Mouse (Mus musculus) macrophage (primary cell): ENCODE measurements at regions not wholly inside any gene's neighbourhood (a gene's known extent, or its start where the extent isn't known, plus 50 kb on each side); places are given as distances from the start of the nearest gene placed in this dataset.

Source experiments
- H3K27ac ChIP-seq: fragments of 350-480 bp; formaldehyde crosslinking; 2 replicates; pipeline ENCODE4 v1.9.0; 2021
- H3K36me3 ChIP-seq: fragments of 350-480 bp; formaldehyde crosslinking; 2 replicates; pipeline ENCODE4 v1.9.0; 2021; ENCODE audit errors: inconsistent target
- H3K4me3 ChIP-seq: fragments of 350-480 bp; formaldehyde crosslinking; 2 replicates; pipeline ENCODE4 v1.9.0; 2021; ENCODE audit errors: inconsistent target
- H3K79me2 ChIP-seq: fragments of 350-480 bp; formaldehyde crosslinking; 2 replicates; pipeline ENCODE4 v1.9.0; 2021; ENCODE audit errors: inconsistent target
- WGBS: methylation state at CpG from one replicate; pipeline ENCODE4 v1.1.7; 2026; ENCODE audit warnings: inconsistent platforms; ENCODE audit not compliant: missing documents; 5-methylcytosine and 5-hydroxymethylcytosine counted together

GRCm38 (mm10) chr7:83077919-83078265, 210.8 kb downstream of the Mex3b start:
- H3K27ac ChIP-seq, result no peak overlapping the region
- 84% methylated on average over 4 of the region's 4 CpGs for WGBS
- H3K79me2 ChIP-seq, result no peaks in the 10 kb centered on the region
- no peak overlapping the region for H3K4me3 ChIP-seq
- no peaks in the 10 kb centered on the region for H3K36me3 ChIP-seq

GRCm38 (mm10) chr7:83078695-83079094, 211.6 kb downstream of the Mex3b start:
- Histone ChIP-seq H3K36me3 (no peaks in the 10 kb centered on the region), H3K79me2 (no peaks in the 10 kb centered on the region), H3K4me3 (no peak overlapping the region), H3K27ac (no peak overlapping the region)
- 89% methylated on average over 4 of the region's 4 CpGs for WGBS

- no peak overlapping the region for H3K27ac ChIP-seq
- no peak overlapping the region for H3K4me3 ChIP-seq
- no peaks in the 10 kb centered on the region for H3K36me3 ChIP-seq
- WGBS, result 11% methylated on average over 1 of the region's 1 CpGs
- no peaks in the 10 kb centered on the region for H3K79me2 ChIP-seq
Measured at GRCm38 (mm10) chr7:83079842-83080241, 212.7 kb downstream of the Mex3b start.

GRCm38 (mm10) chr7:83084496-83085082, 217.5 kb downstream of the Mex3b start:
- 60% methylated on average over 6 of the region's 6 CpGs for WGBS
- Histone ChIP-seq H3K79me2 (no peaks in the 10 kb centered on the region), H3K4me3 (no peak overlapping the region), H3K36me3 (no peaks in the 10 kb centered on the region), H3K27ac (no peak overlapping the region)

- Histone ChIP-seq H3K4me3 (no peak overlapping the region), H3K36me3 (no peaks in the 10 kb centered on the region), H3K27ac (no peak overlapping the region), H3K79me2 (no peaks in the 10 kb centered on the region)
- WGBS, result 81% methylated on average over 4 of the region's 4 CpGs
Measured at GRCm38 (mm10) chr7:83085547-83086158, 218.5 kb downstream of the Mex3b start.

GRCm38 (mm10) chr7:83087408-83087807, 220.3 kb downstream of the Mex3b start:
- Histone ChIP-seq H3K36me3 (no peaks in the 10 kb centered on the region), H3K27ac (no peak overlapping the region), H3K79me2 (no peaks in the 10 kb centered on the region), H3K4me3 (no peak overlapping the region)
- WGBS, result 37% methylated on average over 4 of the region's 4 CpGs

- H3K36me3 ChIP-seq, result no peaks in the 10 kb centered on the region
- no peak overlapping the region for H3K4me3 ChIP-seq
- no peaks in the 10 kb centered on the region for H3K79me2 ChIP-seq
- H3K27ac ChIP-seq, result no peak overlapping the region
- 89% methylated on average over 4 of the region's 4 CpGs for WGBS
Measured at GRCm38 (mm10) chr7:83088125-83088524, 221.0 kb downstream of the Mex3b start.

- no peaks in the 10 kb centered on the region for H3K79me2 ChIP-seq
- H3K4me3 ChIP-seq, result no peak overlapping the region
- H3K36me3 ChIP-seq, result no peaks in the 10 kb centered on the region
- 70% methylated on average over 8 of the region's 8 CpGs for WGBS
- H3K27ac ChIP-seq, result no peak overlapping the region
Measured at GRCm38 (mm10) chr7:83089330-83089982, 222.3 kb downstream of the Mex3b start.

- no peak overlapping the region for H3K4me3 ChIP-seq
- WGBS, result 20% methylated on average over 8 of the region's 8 CpGs
- no peak overlapping the region for H3K27ac ChIP-seq
Measured at GRCm38 (mm10) chr7:83093923-83094355, 226.8 kb downstream of the Mex3b start.

GRCm38 (mm10) chr7:83094899-83095298, 227.8 kb downstream of the Mex3b start:
- WGBS, result 71% methylated on average over 3 of the region's 3 CpGs
- no peak overlapping the region for H3K4me3 ChIP-seq
- H3K79me2 ChIP-seq, result no peaks in the 10 kb centered on the region
- H3K27ac ChIP-seq, result no peak overlapping the region
- no peaks in the 10 kb centered on the region for H3K36me3 ChIP-seq

More at GRCm38 (mm10) chr7:83093923-83094355, 226.8 kb downstream of the Mex3b start:
- Histone ChIP-seq H3K79me2 (no peaks in the 10 kb centered on the region), H3K36me3 (no peaks in the 10 kb centered on the region)

GRCm38 (mm10) chr7:83095593-83095992, 228.5 kb downstream of the Mex3b start:
- no peaks in the 10 kb centered on the region for H3K79me2 ChIP-seq
- no peak overlapping the region for H3K27ac ChIP-seq
- WGBS, result 87% methylated on average over 3 of the region's 3 CpGs
- H3K4me3 ChIP-seq, result no peak overlapping the region
- no peaks in the 10 kb centered on the region for H3K36me3 ChIP-seq

- Histone ChIP-seq H3K27ac (no peak overlapping the region), H3K36me3 (no peaks in the 10 kb centered on the region), H3K79me2 (no peaks in the 10 kb centered on the region), H3K4me3 (no peak overlapping the region)
- WGBS, result 94% methylated on average over 1 of the region's 1 CpGs
Measured at GRCm38 (mm10) chr7:83104426-83104825, 237.3 kb downstream of the Mex3b start.

GRCm38 (mm10) chr7:83105672-83106071, 238.5 kb downstream of the Mex3b start:
- Histone ChIP-seq H3K27ac (no peak overlapping the region), H3K79me2 (no peaks in the 10 kb centered on the region), H3K4me3 (no peak overlapping the region), H3K36me3 (no peaks in the 10 kb centered on the region)

- H3K4me3 ChIP-seq, result no peak overlapping the region
- no peak overlapping the region for H3K27ac ChIP-seq
- no peaks in the 10 kb centered on the region for H3K79me2 ChIP-seq
- WGBS, result 93% methylated on average over 6 of the region's 6 CpGs
- H3K36me3 ChIP-seq, result no peaks in the 10 kb centered on the region
Measured at GRCm38 (mm10) chr7:83111217-83111823, 244.2 kb downstream of the Mex3b start.

GRCm38 (mm10) chr7:83116487-83116886, 249.4 kb downstream of the Mex3b start:
- Histone ChIP-seq H3K36me3 (no peaks in the 10 kb centered on the region), H3K4me3 (no peak overlapping the region), H3K79me2 (no peaks in the 10 kb centered on the region), H3K27ac (no peak overlapping the region)
- 80% methylated on average over 1 of the region's 1 CpGs for WGBS
